Mouse (Mus musculus) A20 (cell line): ENCODE measurements at regions not wholly inside any gene's neighbourhood (a gene's known extent, or its start where the extent isn't known, plus 50 kb on each side); places are given as distances from the start of the nearest gene placed in this dataset.
A peak's percentile ranks its signal among the peaks of the same experiment; 100 is the strongest.

Experiments
- DNase-seq: peaks from one replicate; pipeline ENCODE4 v3.0.0-alpha.2; 2011; ENCODE audit warnings: low read depth, low spot score

GRCm38 (mm10) chr2:137244370-137244769 is 127.9 kb upstream of the Jag1 start:
- DNase-seq, result no peak

GRCm38 (mm10) chr2:137243914-137244313 is 127.5 kb upstream of the Jag1 start:
- DNase-seq, result no peak

GRCm38 (mm10) chr2:137236961-137237360 is 120.5 kb upstream of the Jag1 start:
- DNase-seq, result no peak

GRCm38 (mm10) chr2:137233936-137234335 is 117.5 kb upstream of the Jag1 start:
- DNase-seq, result no peak

GRCm38 (mm10) chr2:137231161-137231560 is 114.7 kb upstream of the Jag1 start:
- DNase-seq, result no peak

- no peak for DNase-seq
These were observed 113.1 kb upstream of the Jag1 start for GRCm38 (mm10) chr2:137229422-137230069.

GRCm38 (mm10) chr2:137227495-137227894 is 111.1 kb upstream of the Jag1 start:
- DNase-seq, result no peak

GRCm38 (mm10) chr2:137224702-137225552 is 108.5 kb upstream of the Jag1 start:
- peak; percentile 2 for DNase-seq

GRCm38 (mm10) chr2:137215697-137216096 is 99.3 kb upstream of the Jag1 start:
- DNase-seq, result no peak

- DNase-seq, result no peak
These were observed 91.4 kb upstream of the Jag1 start for GRCm38 (mm10) chr2:137207846-137208245.

- no peak for DNase-seq
These were observed 87.9 kb upstream of the Jag1 start for GRCm38 (mm10) chr2:137204274-137204850.

- DNase-seq, result no peak
These were observed 83.7 kb upstream of the Jag1 start for GRCm38 (mm10) chr2:137200101-137200500.

- DNase-seq, result no peak
These were observed 75.7 kb upstream of the Jag1 start for GRCm38 (mm10) chr2:137192183-137192582.

- no peak for DNase-seq
These were observed 52.7 kb upstream of the Jag1 start for GRCm38 (mm10) chr2:137169176-137169575.

GRCm38 (mm10) chr2:137168626-137169025 is 52.2 kb upstream of the Jag1 start:
- DNase-seq, result no peak
